Mouse (Mus musculus) liver, adult 2 months (tissue): ENCODE results near the gene Clasp1.

Source experiments
- CTCF ChIP-seq: fragments of 200-500 bp; IDR thresholded peaks from 2 replicates; pipeline ENCODE4 v1.5.1; 2011; ENCODE audit warnings: low read depth, low read length, control low read depth
- POLR2A ChIP-seq: fragments of 200-500 bp; IDR thresholded peaks from 2 replicates; pipeline ENCODE4 v1.6.1; 2011; ENCODE audit warnings: low read length, control low read depth; ENCODE audit not compliant: insufficient read depth; ENCODE audit errors: extremely low read depth

DNA sequence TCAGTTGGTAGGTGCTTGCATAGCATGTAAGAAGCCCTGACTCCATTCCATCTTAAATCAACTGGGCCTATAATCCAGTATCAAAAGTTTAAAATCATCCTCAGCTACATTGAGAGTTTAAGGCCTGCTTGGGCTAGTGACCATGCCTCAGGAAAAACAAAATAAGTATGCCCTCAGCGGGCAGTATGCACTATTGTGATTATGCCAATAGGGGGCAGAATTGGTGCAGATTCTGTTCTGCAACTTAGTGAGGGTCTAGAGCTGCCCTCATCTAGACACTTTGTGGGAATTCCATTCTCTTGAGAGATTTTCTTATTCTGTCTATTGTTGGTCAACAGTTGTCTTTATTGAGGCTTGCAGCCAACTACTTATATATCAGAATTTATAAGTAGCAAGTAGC is 116.9 kb downstream of the Clasp1 start:
- TF ChIP-seq POLR2A (no peak), CTCF (no peak)
